Mouse (Mus musculus) spleen, adult 18-20 months (tissue): ENCODE results near the gene Ftsj3.
A peak's percentile ranks its signal among the peaks of the same experiment; 100 is the strongest.
"Not testable (repeated sequence)": the region's sequence is repeated elsewhere in the genome, so short reads cannot be mapped to it uniquely, and the experiment has no call there.

Experiments
- DNase-seq, 2 experiments: peaks; one replicate each; pipeline ENCODE4 v3.0.0; 2022; ENCODE audit warnings: mixed read lengths in 2 of 2

Gene Ftsj3

GRCm38 (mm10) chr11:106268326-106269059 lies 12.6 kb upstream of the Ftsj3 start:
- DNase-seq, result no peak

DNA sequence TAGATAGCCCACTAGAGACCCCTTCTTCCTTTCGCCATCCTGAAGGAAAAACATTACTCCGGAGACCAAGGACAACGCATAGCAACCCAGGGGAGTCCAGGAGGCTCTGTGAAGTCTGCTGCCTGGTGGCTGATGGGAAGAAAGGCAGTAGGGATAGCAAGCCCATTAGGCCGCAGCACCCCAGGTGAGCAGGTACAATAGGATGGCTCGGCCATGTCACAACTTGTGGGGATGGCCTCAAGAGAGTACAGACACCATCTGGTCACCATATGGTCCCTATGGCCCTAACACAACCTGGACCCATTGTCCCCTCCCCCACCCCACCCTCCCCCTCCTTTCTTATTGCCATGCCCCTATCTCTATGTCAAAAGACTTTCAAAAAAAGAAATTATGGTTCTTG lies 12.0 kb upstream of the Ftsj3 start:
- no peak for DNase-seq

- no peak for DNase-seq
Observed at GRCm38 (mm10) chr11:106267311-106267852, 11.5 kb upstream of the Ftsj3 start.

DNA sequence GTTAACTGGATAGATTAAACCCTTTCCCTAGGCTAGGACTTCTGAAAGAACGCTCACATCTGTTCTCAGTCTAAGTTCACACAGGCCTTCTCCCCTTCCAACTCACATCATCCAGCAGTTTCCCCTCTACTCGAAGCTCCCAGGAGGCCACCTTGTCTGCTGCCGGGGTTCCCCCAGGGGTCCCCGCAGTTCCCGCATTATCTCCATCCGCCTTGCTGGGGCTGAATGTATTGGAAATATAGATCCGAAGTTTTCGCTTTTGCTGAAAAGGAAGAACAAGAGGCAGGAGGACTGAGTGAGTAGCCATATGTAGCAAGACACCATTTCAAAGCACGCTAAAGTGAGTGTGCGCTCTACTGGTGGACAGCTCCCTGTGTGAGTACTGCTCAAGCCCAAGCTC lies 10.6 kb upstream of the Ftsj3 start:
- DNase-seq, result no peak

- no peak for DNase-seq
Observed at GRCm38 (mm10) chr11:106265570-106265969, 9.7 kb upstream of the Ftsj3 start.

GRCm38 (mm10) chr11:106264988-106265387 lies 9.1 kb upstream of the Ftsj3 start:
- DNase-seq, result no peak

DNA sequence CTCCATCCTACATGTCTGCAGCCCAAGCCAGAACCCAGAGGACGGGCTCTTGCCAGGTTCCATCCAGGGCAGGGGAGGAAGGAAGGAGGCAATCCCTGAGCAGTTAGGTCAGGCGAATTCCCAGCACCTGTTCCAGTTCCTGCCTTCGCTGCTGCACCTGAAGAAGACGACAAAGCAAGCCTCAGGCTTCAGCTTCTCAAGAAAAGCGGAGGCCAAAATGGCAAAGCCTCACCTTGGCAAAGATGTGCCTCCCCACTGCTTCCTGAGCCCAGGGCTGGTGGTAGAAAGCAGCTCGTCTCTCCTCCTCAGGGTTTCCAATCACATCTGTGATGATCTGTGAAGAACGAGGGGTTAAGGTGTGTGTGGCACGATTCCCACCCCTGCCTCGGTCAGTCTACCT lies 8.1 kb upstream of the Ftsj3 start:
- DNase-seq, result no peak

- no peak for DNase-seq
Observed at GRCm38 (mm10) chr11:106260826-106261450, 5.1 kb upstream of the Ftsj3 start.

DNA sequence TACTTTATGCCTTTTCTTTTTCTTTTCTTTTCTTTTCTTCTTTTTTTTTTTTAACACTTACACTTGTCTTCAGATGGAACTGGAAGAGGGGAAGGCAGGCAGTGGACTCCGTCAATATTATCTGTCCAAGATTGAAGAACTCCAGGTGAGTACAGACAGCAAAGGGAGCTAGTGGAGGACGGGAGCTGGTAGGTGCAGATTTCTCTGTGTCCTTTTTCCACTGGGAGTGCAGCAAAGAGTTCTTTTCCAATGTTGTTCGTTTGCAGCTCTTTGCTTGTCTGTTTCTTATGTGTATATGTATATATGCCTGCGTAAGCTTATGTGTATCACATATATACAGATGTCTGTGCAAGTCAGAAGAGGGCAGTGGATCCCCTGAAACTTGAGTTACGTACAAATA lies 896 bp upstream of the Ftsj3 start:
- no peak for DNase-seq

- no peak for DNase-seq
Observed at GRCm38 (mm10) chr11:106255174-106255573, 705 bp downstream of the Ftsj3 start.

DNA sequence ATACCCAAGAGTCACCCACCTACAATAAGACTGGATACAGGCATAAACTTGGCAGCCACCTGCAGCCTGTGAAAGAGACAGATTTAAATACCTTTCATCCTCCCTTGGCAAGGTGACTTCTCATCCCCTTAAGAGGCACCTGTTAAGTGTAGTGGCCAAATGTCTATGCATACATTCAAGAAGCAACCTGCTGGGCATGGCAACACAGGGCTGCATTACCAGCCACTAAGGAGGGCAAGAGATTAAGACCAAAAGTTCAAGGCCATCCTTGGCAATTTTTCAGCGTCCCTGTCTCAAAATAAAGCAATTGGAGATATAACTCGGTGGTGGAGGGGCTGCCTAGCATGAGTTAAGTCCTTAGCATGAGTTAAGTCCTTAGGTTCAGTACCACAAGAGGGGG lies 1.1 kb downstream of the Ftsj3 start:
- no peak for DNase-seq

- no peak for DNase-seq
Observed at GRCm38 (mm10) chr11:106249326-106249725, 6.6 kb downstream of the Ftsj3 start.

DNA sequence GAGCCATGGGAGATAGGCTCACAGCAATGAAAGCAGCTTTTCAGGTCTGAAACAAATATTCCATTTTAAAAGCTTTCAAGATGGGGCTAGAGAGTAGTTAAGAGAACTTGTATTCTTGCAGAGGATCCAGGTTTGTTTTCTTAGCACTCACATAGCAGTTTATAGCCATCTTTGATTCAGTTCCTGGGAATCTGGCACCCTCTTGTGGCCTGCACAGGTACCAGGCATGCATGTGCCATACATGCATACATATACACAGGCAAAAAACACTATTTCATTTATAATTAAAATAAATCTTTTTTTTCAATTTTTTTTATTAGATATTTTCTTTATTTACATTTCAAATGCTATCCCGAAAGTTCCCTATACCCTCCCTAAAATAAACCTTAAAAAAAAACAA lies 9.0 kb downstream of the Ftsj3 start:
- DNase-seq, result no peak

DNA sequence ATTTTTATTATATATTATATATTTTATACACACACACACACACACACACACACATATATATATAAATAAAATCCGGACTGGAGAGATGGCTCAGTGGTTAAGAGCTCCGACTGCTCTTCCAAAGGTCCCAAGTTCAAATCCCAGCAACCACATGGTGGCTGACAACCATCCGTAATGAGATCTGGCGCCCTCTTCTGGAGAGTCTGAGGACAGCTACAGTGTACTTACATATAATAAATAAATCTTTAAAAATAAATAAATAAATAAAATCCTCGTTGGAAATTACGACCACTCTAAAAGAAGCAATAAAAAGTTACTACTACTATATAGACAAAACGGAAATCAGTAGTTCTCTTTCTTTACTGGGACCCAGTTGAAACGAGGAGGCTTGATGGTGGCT lies 21.9 kb downstream of the Ftsj3 start:
- DNase-seq, result not testable (repeated sequence)

DNA sequence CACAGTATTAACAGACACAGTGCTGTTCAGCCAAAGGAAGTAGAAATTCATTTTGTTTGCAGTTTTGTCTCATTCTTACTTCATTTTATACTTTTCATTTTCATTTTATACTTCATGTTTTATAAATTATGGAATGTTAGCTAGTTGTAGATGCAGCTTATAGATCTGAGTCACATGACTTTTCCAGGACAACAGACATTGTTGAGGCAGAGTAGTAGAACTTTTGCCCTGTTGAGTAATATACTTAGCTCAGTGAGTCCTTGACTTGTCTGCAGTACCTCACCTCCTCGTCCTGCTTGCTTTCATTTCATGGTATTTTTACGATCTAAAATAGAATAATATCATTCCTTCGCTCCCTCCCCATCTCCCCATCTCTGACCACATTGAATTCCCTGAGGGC lies 35.3 kb downstream of the Ftsj3 start:
- DNase-seq, result no peak

- DNase-seq, result peak; percentile 83
Observed at GRCm38 (mm10) chr11:106216730-106217490, 39.0 kb downstream of the Ftsj3 start, which contains the start of gene Ddx42. Gene Ddx42 (plus strand): TSS chr11:106216926.

DNA sequence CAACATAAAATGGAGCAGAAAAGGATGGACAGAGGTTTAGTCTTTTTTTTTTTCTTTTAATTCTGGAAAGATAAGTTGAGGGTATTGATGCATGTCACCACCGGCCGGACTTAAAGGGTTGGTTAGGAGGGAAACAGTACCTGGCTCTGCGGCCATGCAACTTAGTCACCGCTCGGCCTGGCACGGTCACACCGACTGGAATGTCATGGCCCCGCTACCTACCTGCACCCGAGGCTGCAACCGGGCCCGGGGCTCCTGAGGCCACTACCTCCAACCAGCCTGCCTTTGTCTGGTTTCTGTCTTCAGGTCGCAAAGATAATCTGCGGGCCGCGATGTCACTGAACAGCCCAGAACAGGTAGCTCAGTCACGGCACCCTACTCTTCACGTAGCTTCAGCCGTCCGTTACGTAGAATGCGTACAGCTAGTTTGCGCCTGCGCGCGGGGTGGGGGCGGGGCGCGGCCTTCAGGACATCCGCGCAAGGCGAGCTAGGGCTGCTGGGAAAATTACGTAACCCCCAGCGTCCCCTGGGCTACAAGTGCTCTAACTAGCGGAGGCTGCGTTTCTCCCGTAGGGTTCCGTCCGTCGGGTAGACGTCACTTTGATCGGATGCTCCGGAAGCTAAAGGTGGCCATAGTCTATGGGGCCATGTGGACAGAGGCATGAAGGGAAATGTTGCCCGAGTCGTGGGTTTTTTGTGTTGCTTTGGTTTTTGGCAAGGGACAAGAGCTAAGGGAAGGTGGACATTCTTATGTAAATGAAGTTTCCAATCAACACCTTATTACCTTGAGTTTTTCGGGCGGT lies 39.8 kb downstream of the Ftsj3 start, which contains the start of gene Ccdc47:
TSS of gene Ccdc47 (minus strand) at position 418 of the 803 bp plus-strand sequence.
- DNase-seq, result peak; percentile 83 to 91

- no peak for DNase-seq
Observed at GRCm38 (mm10) chr11:106215450-106215859, 40.4 kb downstream of the Ftsj3 start.

- DNase-seq, result no peak
Observed at GRCm38 (mm10) chr11:106214856-106215255, 41.0 kb downstream of the Ftsj3 start.

DNA sequence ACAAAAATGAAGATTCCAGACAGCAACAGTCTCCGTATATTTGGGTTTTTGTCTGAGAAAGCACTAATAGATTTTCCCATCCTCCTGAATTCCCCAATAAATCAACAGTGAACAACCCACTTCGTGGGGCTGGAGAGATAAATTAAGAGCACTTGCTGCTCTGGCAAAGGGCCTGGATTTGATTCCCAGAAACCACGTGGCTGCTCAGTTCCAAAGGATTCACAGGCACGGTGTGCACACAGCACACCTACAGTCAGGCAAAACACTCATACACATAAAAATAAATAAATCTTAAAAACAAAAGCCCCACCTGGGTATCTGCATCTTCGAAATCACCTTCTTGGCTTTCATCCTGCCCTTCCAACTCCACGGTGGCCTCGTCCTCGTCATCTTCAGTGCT lies 43.1 kb downstream of the Ftsj3 start:
- DNase-seq, result no peak

DNA sequence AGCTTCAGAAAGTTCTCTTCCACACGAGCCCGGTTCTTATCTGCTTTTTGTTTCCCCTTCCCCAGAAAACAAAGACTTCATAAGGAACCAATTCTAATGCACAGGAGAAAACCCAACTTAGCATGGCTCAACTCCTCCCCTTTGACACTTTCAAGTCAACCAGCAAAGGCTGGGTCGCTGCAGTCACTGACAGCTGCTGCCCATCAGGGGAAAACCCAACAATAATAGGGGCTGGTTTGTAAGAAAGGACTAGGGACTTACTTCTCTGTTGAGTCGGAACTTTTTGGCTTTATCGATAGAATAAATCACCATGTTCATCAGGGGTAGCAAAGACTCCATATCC lies 53.8 kb downstream of the Ftsj3 start, which contains the start of gene Strada:
TSS of gene Strada (minus strand) at position 46 of the 343 bp plus-strand sequence.
- no peak for DNase-seq

- DNase-seq, result no peak
Observed at GRCm38 (mm10) chr11:106201337-106202122, 54.3 kb downstream of the Ftsj3 start.
